In the genomic region with DNA sequence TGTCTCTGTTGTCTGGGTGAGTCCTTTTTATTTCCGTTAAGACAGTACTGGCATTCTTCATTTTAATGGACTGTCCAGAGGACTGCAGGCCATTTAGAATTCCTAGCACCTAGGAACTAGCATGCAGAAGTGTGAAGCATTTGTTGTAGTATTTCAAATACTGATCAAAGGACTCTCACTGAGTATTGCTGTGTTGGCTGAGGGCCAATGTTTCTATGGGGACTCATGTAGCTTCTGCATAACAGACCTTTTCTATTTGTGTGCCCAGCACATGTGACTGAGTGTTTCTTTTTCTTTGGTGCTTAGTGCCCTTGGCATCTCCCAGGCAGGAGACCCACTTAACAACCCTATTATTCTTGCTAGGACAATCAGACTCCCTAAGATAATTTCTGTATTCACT, we compare ENCODE assay signal across 14 mouse cellular contexts. TPM values are rescaled to one million over a fixed set of nuclear protein-coding genes. Genes with fewer than 3 reads are reported as not detected.
DNase-seq lines count a peak whose midpoint lies in the region; ATAC-seq and TF ChIP-seq lines count a peak whose summit lies in the region.
"Had no signal": no experiment of that assay in that cellular context is flagged by ENCODE, and none has a peak within 500 bp of the region (broad histone marks: within the 10 kb centered on the region; RNA-seq: fewer than 3 reads in every experiment).

No protein-coding gene starts in this region.

- no peak for ATAC-seq in embryonic facial prominence, embryonic 14.5 days (ENCODE audit: low read depth)
- peak; percentile 88 for ATAC-seq in hindbrain, postnatal 0 days

- WGBS in embryonic facial prominence, embryonic 14.5 days = 61% methylated on average over 1 of the region's 1 CpGs
- 79% methylated on average over 1 of the region's 1 CpGs for WGBS in embryonic facial prominence, embryonic 10.5 days
- WGBS in hindbrain, postnatal 0 days = 32% methylated on average over 1 of the region's 1 CpGs

- no peaks in the 10 kb centered on the region for H3K9me3 ChIP-seq in embryonic facial prominence, embryonic 14.5 days (ENCODE audit: control insufficient read depth, low read length)
- no peaks in the 10 kb centered on the region for H3K9me3 ChIP-seq in embryonic facial prominence, embryonic 10.5 days
- H3K9me3 ChIP-seq in hindbrain, postnatal 0 days (ENCODE audit: low read length) = no peaks in the 10 kb centered on the region

- no peaks in the 10 kb centered on the region for H3K36me3 ChIP-seq in embryonic facial prominence, embryonic 14.5 days (ENCODE audit: control insufficient read depth, insufficient read depth, low read length)
- H3K36me3 ChIP-seq in embryonic facial prominence, embryonic 10.5 days (replicated peaks) = no peaks in the 10 kb centered on the region
- H3K36me3 ChIP-seq in hindbrain, postnatal 0 days (ENCODE audit: insufficient read depth, low read length) = no peaks in the 10 kb centered on the region

- no peak for TF ChIP-seq CTCF in hindbrain, postnatal 0 days (IDR thresholded peaks at IDR 0.05; ENCODE audit: low read depth)

- DNase-seq in embryonic facial prominence, embryonic 14.5 days (ENCODE audit: low spot score) = peak; percentile 40
- no peak for DNase-seq in embryonic facial prominence, embryonic 10.5 days (ENCODE audit: low spot score)
- peak; percentile 6 to 44 for DNase-seq in lung, adult 18-20 months
- DNase-seq in lung, postnatal 4 days = no peak
- peak; percentile 86 for DNase-seq in hindbrain, postnatal 0 days (ENCODE audit: low spot score)
- peak; percentile 6 for DNase-seq in right cerebral cortex, adult 18-20 months
- DNase-seq in kidney, adult 11 months = no peak
- no peak for DNase-seq in spleen, postnatal 10 days (ENCODE audit: low spot score in 2 of 2)
- DNase-seq: cerebellum, adult 9-10 months had no signal

- H3K4me1 ChIP-seq in embryonic facial prominence, embryonic 14.5 days (ENCODE audit: control insufficient read depth, insufficient read depth, low read length) = no peaks in the 10 kb centered on the region
- no peaks in the 10 kb centered on the region for H3K4me1 ChIP-seq in embryonic facial prominence, embryonic 10.5 days
- no peaks in the 10 kb centered on the region for H3K4me1 ChIP-seq in hindbrain, postnatal 0 days (ENCODE audit: insufficient read depth, low read length)

- no peak overlapping the region for H3K4me3 ChIP-seq in embryonic facial prominence, embryonic 14.5 days (ENCODE audit: low read depth, low read length)
- H3K4me3 ChIP-seq in embryonic facial prominence, embryonic 10.5 days = no peak overlapping the region
- no peak overlapping the region for H3K4me3 ChIP-seq in hindbrain, postnatal 0 days (ENCODE audit: low read length)
- H3K4me3 ChIP-seq: erythroblast, embryonic 14.5 days had no signal

- H3K27me3 ChIP-seq in embryonic facial prominence, embryonic 14.5 days (replicated peaks; ENCODE audit: control insufficient read depth, insufficient read depth, low read length) = no peaks in the 10 kb centered on the region
- no peaks in the 10 kb centered on the region for H3K27me3 ChIP-seq in embryonic facial prominence, embryonic 10.5 days (replicated peaks; ENCODE audit: low read depth, poor library complexity, severe bottlenecking)
- no peaks in the 10 kb centered on the region for H3K27me3 ChIP-seq in hindbrain, postnatal 0 days (ENCODE audit: insufficient read depth, low read length)

- H3K4me2 ChIP-seq in embryonic facial prominence, embryonic 14.5 days (ENCODE audit: low read depth, low read length) = no peak overlapping the region
- no peak overlapping the region for H3K4me2 ChIP-seq in hindbrain, postnatal 0 days (ENCODE audit: low read depth, low read length)

- no peak overlapping the region for H3K27ac ChIP-seq in embryonic facial prominence, embryonic 14.5 days (replicated peaks; ENCODE audit: low read depth, low read length)
- no peak overlapping the region for H3K27ac ChIP-seq in embryonic facial prominence, embryonic 10.5 days (replicated peaks)
- H3K27ac ChIP-seq in hindbrain, postnatal 0 days = no peak overlapping the region

- no peak overlapping the region for H3K9ac ChIP-seq in embryonic facial prominence, embryonic 14.5 days (ENCODE audit: low read depth, low read length)
- no peak overlapping the region for H3K9ac ChIP-seq in hindbrain, postnatal 0 days (replicated peaks; ENCODE audit: low read length)

RNA-seq across cellular contexts. Expression of a gene that starts 12.6 kb away (rescaled TPM):
- polyA plus RNA-seq in embryonic facial prominence, embryonic 14.5 days (2014; fragmentation: Nextera tagmentation; extraction: Ambion mirVana) = 0.32 TPM in 1 of 2 replicates, not detected in the other
- polyA plus RNA-seq in embryonic facial prominence, embryonic 10.5 days (2016; fragmentation: Nextera tagmentation; extraction: Ambion mirVana) = not detected in 2 replicates
- not detected in 2 replicates for total RNA-seq in hindbrain, postnatal 0 days (2014; rRNA removed)
- 0.11 TPM in 1 of 2 replicates, not detected in the other for polyA plus RNA-seq in hindbrain, postnatal 0 days (2015; fragmentation: Nextera tagmentation; extraction: Ambion mirVana)
- total RNA-seq: heart, postnatal 14 days; left cerebral cortex, adult 18-20 months; megakaryocyte-erythroid progenitor cell, adult 5-6 weeks had no signal
- polyA plus RNA-seq: erythroblast, embryonic 14.5 days; spleen, adult 2 months had no signal

Comparison
In these comparisons a context has a peak if more than half of its experiments do, and no peak if none do; other contexts are left out.
1. DNase-seq: peak in embryonic facial prominence, embryonic 14.5 days (single experiment), lung, adult 18-20 months (2 of 2), hindbrain, postnatal 0 days (single experiment) and right cerebral cortex, adult 18-20 months (single experiment); none in embryonic facial prominence, embryonic 10.5 days (single experiment), lung, postnatal 4 days (0 of 2), kidney, adult 11 months (single experiment) and spleen, postnatal 10 days (0 of 2).